Mouse (Mus musculus) B cell, adult 2 months (primary cell): ENCODE results near the gene Sh2d2a.
"Not testable (repeated sequence)": the region's sequence is repeated elsewhere in the genome, so short reads cannot be mapped to it uniquely, and the experiment has no call there.

Experiments used
- DNase-seq, 2 experiments: peaks; one replicate each; pipeline ENCODE4 v3.0.0; 2022

The Sh2d2a gene

GRCm38 (mm10) chr3:87857666-87858065 lies 11.1 kb downstream of the Sh2d2a start:
- DNase-seq: no peak

GRCm38 (mm10) chr3:87859813-87860212 lies 13.3 kb downstream of the Sh2d2a start:
- DNase-seq: peak; percentile 73 to 80

- DNase-seq: not testable (repeated sequence)
Measured at GRCm38 (mm10) chr3:87864111-87864510, 17.6 kb downstream of the Sh2d2a start.

GRCm38 (mm10) chr3:87877730-87878129 lies 31.2 kb downstream of the Sh2d2a start:
- DNase-seq: no peak

- no peak for DNase-seq
Measured at GRCm38 (mm10) chr3:87884291-87884690, 37.7 kb downstream of the Sh2d2a start.

- peak; percentile 34 to 36 for DNase-seq
Measured at GRCm38 (mm10) chr3:87884708-87885251, 38.2 kb downstream of the Sh2d2a start.

- DNase-seq: peak; percentile 84 to 91
Measured at GRCm38 (mm10) chr3:87885281-87886003, 38.9 kb downstream of the Sh2d2a start, which contains the start of gene Prcc. Prcc (minus strand) TSS chr3:87885608.

- DNase-seq: no peak
Measured at GRCm38 (mm10) chr3:87886004-87886365, 39.4 kb downstream of the Sh2d2a start.

- DNase-seq: peak in 1 of 2 experiments; percentile 6
Measured at GRCm38 (mm10) chr3:87886416-87886815, 39.9 kb downstream of the Sh2d2a start.

GRCm38 (mm10) chr3:87887400-87887799 lies 40.8 kb downstream of the Sh2d2a start:
- not testable (repeated sequence) for DNase-seq

GRCm38 (mm10) chr3:87891481-87891880 lies 44.9 kb downstream of the Sh2d2a start:
- DNase-seq: no peak

- no peak for DNase-seq
Measured at GRCm38 (mm10) chr3:87893367-87893905, 46.9 kb downstream of the Sh2d2a start.

GRCm38 (mm10) chr3:87899266-87899665 lies 52.7 kb downstream of the Sh2d2a start:
- no peak for DNase-seq

- DNase-seq: no peak
Measured at GRCm38 (mm10) chr3:87899776-87900175, 53.2 kb downstream of the Sh2d2a start.

- no peak for DNase-seq
Measured at GRCm38 (mm10) chr3:87901036-87901624, 54.6 kb downstream of the Sh2d2a start.

- DNase-seq: not testable (repeated sequence)
Measured at GRCm38 (mm10) chr3:87901959-87902358, 55.4 kb downstream of the Sh2d2a start.

GRCm38 (mm10) chr3:87903821-87904220 lies 57.3 kb downstream of the Sh2d2a start:
- DNase-seq: no peak
